Mouse (Mus musculus) olfactory bulb, adult 2 months (tissue): ENCODE data around the gene Ldlr.

Source experiments
- CTCF ChIP-seq: fragments of 200-500 bp; IDR thresholded peaks from 2 replicates; pipeline ENCODE4 v1.5.1; 2012; ENCODE audit warnings: low read depth, mild to moderate bottlenecking, low read length, moderate library complexity; ENCODE audit not compliant: insufficient read depth
- POLR2A ChIP-seq: fragments of 200-500 bp; IDR thresholded peaks from 2 replicates; pipeline ENCODE4 v1.6.1; 2012; ENCODE audit warnings: mild to moderate bottlenecking, low read depth, low read length, moderate library complexity; ENCODE audit not compliant: insufficient read depth

DNA sequence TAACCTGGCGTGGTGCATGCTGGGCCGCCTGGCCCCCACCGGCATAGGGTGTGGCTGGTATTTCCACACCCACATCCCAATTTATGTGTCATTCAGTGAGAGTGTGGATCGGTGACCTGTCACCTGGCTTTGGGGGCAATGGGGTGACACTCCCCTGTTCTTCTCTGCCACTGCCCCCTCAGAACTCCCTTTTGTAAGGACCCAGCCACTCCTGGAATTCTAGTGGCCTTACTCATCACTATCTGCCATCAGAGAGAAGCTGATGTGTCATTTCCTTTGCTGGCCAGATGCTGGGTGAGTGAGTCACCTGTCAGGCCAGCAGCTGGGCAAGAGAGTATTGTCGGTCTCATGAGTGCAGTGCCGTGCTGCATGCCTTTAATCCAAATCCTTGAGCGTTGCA lies 6.0 kb downstream of the Ldlr start:
- TF ChIP-seq CTCF (no peak), POLR2A (no peak)
